Mouse (Mus musculus) heart, embryonic 12.5 days (tissue): Measurements from ENCODE around the gene Lrp8. TPM values are rescaled to one million over a fixed set of nuclear protein-coding genes. Genes with fewer than 3 reads are reported as not detected.

Experiments used
- ATAC-seq: fragments of 200-750 bp; cut with Nextera tagmentation; 2 replicates; pipeline ENCODE4 v1.8.0; 2017; ENCODE audit warnings: moderate TSS enrichment, moderate library complexity; ENCODE audit not compliant: insufficient number of reproducible peaks, low FRiP score
- H3K27ac ChIP-seq: fragments of 300-500 bp; sonication (generic); 2 replicates; pipeline ENCODE4 v1.5.1; 2016; ENCODE audit warnings: mild to moderate bottlenecking, moderate library complexity; ENCODE audit not compliant: poor library complexity, severe bottlenecking
- H3K27me3 ChIP-seq: fragments of 300-500 bp; sonication (generic); replicated peaks from 2 replicates; pipeline ENCODE4 v1.6.1; 2016; ENCODE audit warnings: mild to moderate bottlenecking, moderate library complexity
- H3K36me3 ChIP-seq: fragments of 300-500 bp; sonication (generic); 2 replicates; pipeline ENCODE4 v1.6.1; 2016; ENCODE audit warnings: mild to moderate bottlenecking, moderate library complexity
- H3K4me1 ChIP-seq: fragments of 300-500 bp; sonication (generic); replicated peaks from 2 replicates; pipeline ENCODE4 v1.6.1; 2016; ENCODE audit warnings: mild to moderate bottlenecking
- H3K4me2 ChIP-seq: fragments of 300-500 bp; sonication (generic); 2 replicates; pipeline ENCODE4 v1.6.1; 2016; ENCODE audit warnings: mild to moderate bottlenecking, moderate library complexity
- H3K4me3 ChIP-seq: fragments of 300-500 bp; sonication (generic); 2 replicates; pipeline ENCODE4 v1.5.1; 2016; ENCODE audit warnings: mild to moderate bottlenecking
- H3K9ac ChIP-seq: fragments of 300-500 bp; sonication (generic); 2 replicates; pipeline ENCODE4 v1.6.1; 2016; ENCODE audit warnings: mild to moderate bottlenecking, moderate library complexity
- H3K9me3 ChIP-seq: fragments of 300-500 bp; sonication (generic); replicated peaks from 2 replicates; pipeline ENCODE4 v1.6.1; 2016; ENCODE audit warnings: mild to moderate bottlenecking, moderate library complexity
- WGBS: fragments of 180-500 bp; shearing (Covaris S2); methylation state at CpG from one replicate; pipeline ENCODE4 v1.1.7; 2016; 5-methylcytosine and 5-hydroxymethylcytosine counted together
- polyA plus RNA-seq: library from polyadenylated mRNA; unstranded; fragments of >200 nt; fragmentation: Nextera tagmentation; extraction: Ambion mirVana; gene quantifications from 2 replicates; pipeline ENCODE4 v1.2.1, GENCODE M21; 2016

Gene Lrp8
- polyA plus RNA-seq, 1 experiment from 2014 or later: 1.9 TPM

- Histone ChIP-seq H3K27ac (no peak overlapping the region), H3K9ac (no peak overlapping the region), H3K4me1 (peaks cover 10% of the 10 kb centered on the region; the same call in 1 of the 2 replicates), H3K9me3 (no peaks in the 10 kb centered on the region), H3K27me3 (peaks cover 70% of the 10 kb centered on the region), H3K36me3 (no peaks in the 10 kb centered on the region), H3K4me3 (no peak overlapping the region), H3K4me2 (no peak overlapping the region)
- ATAC-seq: no peak
- WGBS: 58% methylated on average over 10 of the region's 10 CpGs
Observed at GRCm38 (mm10) chr4:107830189-107830588, 28.1 kb downstream of the Lrp8 start.

- ATAC-seq: no peak
- 82% methylated on average over 7 of the region's 7 CpGs for WGBS
Observed at GRCm38 (mm10) chr4:107830821-107831221, 28.8 kb downstream of the Lrp8 start.

GRCm38 (mm10) chr4:107831678-107832077, 29.6 kb downstream of the Lrp8 start:
- 84% methylated on average over 6 of the region's 6 CpGs for WGBS
- Histone ChIP-seq H3K4me3 (no peak overlapping the region), H3K4me1 (peaks cover 10% of the 10 kb centered on the region; the same call in 1 of the 2 replicates), H3K27me3 (peaks cover 68% of the 10 kb centered on the region), H3K9ac (no peak overlapping the region), H3K27ac (no peak overlapping the region), H3K9me3 (no peaks in the 10 kb centered on the region), H3K36me3 (no peaks in the 10 kb centered on the region), H3K4me2 (no peak overlapping the region)
- ATAC-seq: no peak

More at GRCm38 (mm10) chr4:107830821-107831221, 28.8 kb downstream of the Lrp8 start:
- no peaks in the 10 kb centered on the region for H3K36me3 ChIP-seq
- H3K4me3 ChIP-seq: no peak overlapping the region
- H3K27me3 ChIP-seq: peaks cover 69% of the 10 kb centered on the region
- peaks cover 10% of the 10 kb centered on the region; the same call in 1 of the 2 replicates for H3K4me1 ChIP-seq
- no peaks in the 10 kb centered on the region for H3K9me3 ChIP-seq
- no peak overlapping the region for H3K9ac ChIP-seq
- H3K4me2 ChIP-seq: no peak overlapping the region
- H3K27ac ChIP-seq: no peak overlapping the region

- no peaks in the 10 kb centered on the region for H3K36me3 ChIP-seq
- H3K27me3 ChIP-seq: peaks cover 54% of the 10 kb centered on the region
- no peak overlapping the region for H3K27ac ChIP-seq
- no peak overlapping the region for H3K9ac ChIP-seq
- H3K4me2 ChIP-seq: no peak overlapping the region
- H3K4me3 ChIP-seq: no peak overlapping the region
- no peak for ATAC-seq
- H3K4me1 ChIP-seq: peaks cover 9% of the 10 kb centered on the region; the same call in 1 of the 2 replicates
- 77% methylated on average over 5 of the region's 5 CpGs for WGBS
- H3K9me3 ChIP-seq: no peaks in the 10 kb centered on the region
Observed at GRCm38 (mm10) chr4:107833525-107833924, 31.5 kb downstream of the Lrp8 start.

GRCm38 (mm10) chr4:107834643-107835314, 32.7 kb downstream of the Lrp8 start:
- H3K27me3 ChIP-seq: peaks cover 47% of the 10 kb centered on the region
- peaks cover 4% of the 10 kb centered on the region; the same call in 1 of the 2 replicates for H3K4me1 ChIP-seq
- H3K36me3 ChIP-seq: no peaks in the 10 kb centered on the region
- no peak overlapping the region for H3K4me2 ChIP-seq
- 59% methylated on average over 22 of the region's 22 CpGs for WGBS
- H3K27ac ChIP-seq: no peak overlapping the region
- ATAC-seq: no peak
- H3K9ac ChIP-seq: no peak overlapping the region
- H3K9me3 ChIP-seq: no peaks in the 10 kb centered on the region
- no peak overlapping the region for H3K4me3 ChIP-seq

GRCm38 (mm10) chr4:107835508-107835909, 33.4 kb downstream of the Lrp8 start:
- ATAC-seq: no peak
- 48% methylated on average over 5 of the region's 5 CpGs for WGBS
- Histone ChIP-seq H3K27me3 (peaks cover 49% of the 10 kb centered on the region), H3K9me3 (no peaks in the 10 kb centered on the region), H3K27ac (no peak overlapping the region), H3K4me2 (no peak overlapping the region), H3K9ac (no peak overlapping the region), H3K4me3 (no peak overlapping the region), H3K36me3 (no peaks in the 10 kb centered on the region), H3K4me1 (no peaks in the 10 kb centered on the region)

- Histone ChIP-seq H3K27ac (no peak overlapping the region), H3K4me2 (no peak overlapping the region), H3K9me3 (no peaks in the 10 kb centered on the region), H3K9ac (no peak overlapping the region), H3K4me1 (no peaks in the 10 kb centered on the region), H3K27me3 (peaks cover 43% of the 10 kb centered on the region), H3K36me3 (no peaks in the 10 kb centered on the region), H3K4me3 (no peak overlapping the region)
- ATAC-seq: no peak
- 79% methylated on average over 5 of the region's 5 CpGs for WGBS
Observed at GRCm38 (mm10) chr4:107836758-107837157, 34.7 kb downstream of the Lrp8 start.

- H3K27me3 ChIP-seq: peaks cover 47% of the 10 kb centered on the region
- no peak for ATAC-seq
- no peaks in the 10 kb centered on the region for H3K36me3 ChIP-seq
- no peak overlapping the region for H3K9ac ChIP-seq
- H3K9me3 ChIP-seq: no peaks in the 10 kb centered on the region
- WGBS: 84% methylated on average over 3 of the region's 3 CpGs
- no peaks in the 10 kb centered on the region for H3K4me1 ChIP-seq
- no peak overlapping the region for H3K4me2 ChIP-seq
- H3K27ac ChIP-seq: no peak overlapping the region
- no peak overlapping the region for H3K4me3 ChIP-seq
Observed at GRCm38 (mm10) chr4:107837910-107838309, 35.8 kb downstream of the Lrp8 start.

GRCm38 (mm10) chr4:107843687-107844086, 41.6 kb downstream of the Lrp8 start:
- H3K36me3 ChIP-seq: no peaks in the 10 kb centered on the region
- H3K27me3 ChIP-seq: peaks cover 53% of the 10 kb centered on the region
- H3K4me2 ChIP-seq: no peak overlapping the region
- no peak overlapping the region for H3K9ac ChIP-seq
- no peak overlapping the region for H3K27ac ChIP-seq
- no peak overlapping the region for H3K4me3 ChIP-seq
- WGBS: 78% methylated on average over 8 of the region's 8 CpGs
- H3K4me1 ChIP-seq: peaks cover 10% of the 10 kb centered on the region; the same call in 1 of the 2 replicates
- H3K9me3 ChIP-seq: no peaks in the 10 kb centered on the region
- ATAC-seq: no peak

GRCm38 (mm10) chr4:107844971-107845370, 42.9 kb downstream of the Lrp8 start:
- H3K9me3 ChIP-seq: no peaks in the 10 kb centered on the region
- no peak overlapping the region for H3K9ac ChIP-seq
- no peaks in the 10 kb centered on the region for H3K36me3 ChIP-seq
- WGBS: 3% methylated on average over 10 of the region's 10 CpGs
- H3K27me3 ChIP-seq: peaks cover 66% of the 10 kb centered on the region
- ATAC-seq: no peak
- H3K4me3 ChIP-seq: no peak overlapping the region
- H3K4me1 ChIP-seq: peaks cover 10% of the 10 kb centered on the region; the same call in 1 of the 2 replicates
- H3K27ac ChIP-seq: no peak overlapping the region
- no peak overlapping the region for H3K4me2 ChIP-seq

- peaks cover 68% of the 10 kb centered on the region for H3K27me3 ChIP-seq
- no peak overlapping the region for H3K9ac ChIP-seq
- peak overlapping the region; percentile 81 for H3K4me2 ChIP-seq
- peak overlapping the region; percentile 47; the same call in 1 of the 2 replicates for H3K4me3 ChIP-seq
- no peaks in the 10 kb centered on the region for H3K9me3 ChIP-seq
- H3K27ac ChIP-seq: no peak overlapping the region
- ATAC-seq: no peak
- peaks cover 10% of the 10 kb centered on the region; the same call in 1 of the 2 replicates for H3K4me1 ChIP-seq
- H3K36me3 ChIP-seq: no peaks in the 10 kb centered on the region
- 56% methylated on average over 7 of the region's 7 CpGs for WGBS
Observed at GRCm38 (mm10) chr4:107846795-107847194, 44.7 kb downstream of the Lrp8 start.
